Mouse (Mus musculus): Measurements from ENCODE around the gene Smok3b.
"Not testable (repeated sequence)": the region's sequence is repeated elsewhere in the genome, so short reads cannot be mapped to it uniquely, and the experiment has no call there.

Smok3b gene

GRCm38 (mm10) chr5:138020961-138021479, at the start of gene Smok3b, which contains the start of gene Smok3a:
Gene Smok3b (plus strand): TSS chr5:138021429.
Gene Smok3a (plus strand): TSS chr5:138021261.
- not testable (repeated sequence) for DNase-seq

- no peak for DNase-seq
These were observed 48.1 kb upstream of the Smok3b start for GRCm38 (mm10) chr5:137973161-137973560.

- DNase-seq, result peak in 1 of 2 experiments; percentile 5
These were observed 47.5 kb upstream of the Smok3b start for GRCm38 (mm10) chr5:137973738-137974137.

GRCm38 (mm10) chr5:137974724-137975123, 46.5 kb upstream of the Smok3b start:
- DNase-seq, result no peak

- DNase-seq, result no peak
These were observed 45.8 kb upstream of the Smok3b start for GRCm38 (mm10) chr5:137975434-137975833.

- no peak for DNase-seq
These were observed 43.9 kb upstream of the Smok3b start for GRCm38 (mm10) chr5:137977291-137977690.

- no peak for DNase-seq
These were observed 42.1 kb upstream of the Smok3b start for GRCm38 (mm10) chr5:137979081-137979480.

- DNase-seq, result peak in 1 of 2 experiments; percentile 13
These were observed 39.9 kb upstream of the Smok3b start, which contains the start of gene Azgp1 for GRCm38 (mm10) chr5:137981300-137981699. Gene Azgp1 (plus strand): TSS chr5:137981520.

GRCm38 (mm10) chr5:137986351-137986750, 34.9 kb upstream of the Smok3b start:
- no peak for DNase-seq

GRCm38 (mm10) chr5:138009437-138009836, 11.8 kb upstream of the Smok3b start:
- DNase-seq, result no peak

- no peak for DNase-seq
These were observed 8.8 kb upstream of the Smok3b start for GRCm38 (mm10) chr5:138012382-138012781.

GRCm38 (mm10) chr5:138016530-138016929, 4.7 kb upstream of the Smok3b start:
- no peak for DNase-seq

- no peak for DNase-seq
These were observed 4.2 kb upstream of the Smok3b start for GRCm38 (mm10) chr5:138016997-138017396.

GRCm38 (mm10) chr5:138019577-138019976, 1.7 kb upstream of the Smok3b start:
- not testable (repeated sequence) for DNase-seq

GRCm38 (mm10) chr5:138052894-138053293, 31.7 kb downstream of the Smok3b start, which contains the start of gene Smok3c:
Gene Smok3c (plus strand): TSS chr5:138053194.
- not testable (repeated sequence) for DNase-seq

- DNase-seq, result no peak
These were observed 52.6 kb downstream of the Smok3b start for GRCm38 (mm10) chr5:138073803-138074202.

GRCm38 (mm10) chr5:138075684-138076083, 54.5 kb downstream of the Smok3b start:
- no peak for DNase-seq

GRCm38 (mm10) chr5:138076148-138076547, 54.9 kb downstream of the Smok3b start:
- DNase-seq, result no peak

GRCm38 (mm10) chr5:138080456-138080855, 59.2 kb downstream of the Smok3b start:
- no peak for DNase-seq

- no peak for DNase-seq
These were observed 60.2 kb downstream of the Smok3b start for GRCm38 (mm10) chr5:138081446-138081845.

GRCm38 (mm10) chr5:138083318-138083900, 62.2 kb downstream of the Smok3b start:
- DNase-seq, result no peak

GRCm38 (mm10) chr5:138083936-138084335, 62.7 kb downstream of the Smok3b start:
- DNase-seq, result no peak

GRCm38 (mm10) chr5:138084507-138084906, 63.3 kb downstream of the Smok3b start:
- DNase-seq, result no peak

- DNase-seq, result peak; percentile 78 to 85
These were observed 63.8 kb downstream of the Smok3b start, which contains the start of gene Zkscan1 for GRCm38 (mm10) chr5:138084996-138085395. Gene Zkscan1 (plus strand): TSS chr5:138085084.

All from kidney, postnatal 4 days (tissue).